Mouse (Mus musculus) CH12F3 (cell line): ENCODE results near the gene Sh3gl3.

Source experiments
- in situ Hi-C: fragments of 300-500 bp; cut with MboI; formaldehyde crosslinking; loops from 2 replicates; pipeline ENCODE4 v1.14.3; 2020; ENCODE audit warnings: low sequenced_read_pairs

Gene Sh3gl3

GRCm38 (mm10) chr7:82275529-82276204 lies 102.0 kb downstream of the Sh3gl3 start:
- in situ Hi-C loops = no loop called here

GRCm38 (mm10) chr7:82282011-82282410 lies 108.4 kb downstream of the Sh3gl3 start:
- in situ Hi-C loops = no loop called here

GRCm38 (mm10) chr7:82282464-82282863 lies 108.8 kb downstream of the Sh3gl3 start:
- in situ Hi-C loops = no loop called here

DNA sequence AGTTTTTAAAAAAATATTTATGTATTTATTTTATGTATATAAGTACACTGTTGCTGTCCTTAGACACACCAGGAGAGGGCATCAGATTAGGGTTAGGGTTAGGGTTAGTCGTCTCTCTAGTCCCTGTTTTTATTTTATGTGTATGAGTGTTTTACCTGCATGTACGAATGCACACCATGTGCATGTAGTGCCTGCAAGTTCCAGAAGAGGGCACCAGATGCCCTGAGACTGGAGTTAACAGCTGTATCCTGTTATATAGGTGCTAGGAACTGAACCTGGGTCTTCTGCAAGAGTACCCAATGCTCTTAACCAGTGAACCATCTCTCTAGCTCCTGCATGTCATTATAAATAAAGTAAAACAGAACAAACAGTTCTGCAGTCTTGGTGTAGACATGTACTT lies 113.6 kb downstream of the Sh3gl3 start:
- in situ Hi-C loops = no loop called here

DNA sequence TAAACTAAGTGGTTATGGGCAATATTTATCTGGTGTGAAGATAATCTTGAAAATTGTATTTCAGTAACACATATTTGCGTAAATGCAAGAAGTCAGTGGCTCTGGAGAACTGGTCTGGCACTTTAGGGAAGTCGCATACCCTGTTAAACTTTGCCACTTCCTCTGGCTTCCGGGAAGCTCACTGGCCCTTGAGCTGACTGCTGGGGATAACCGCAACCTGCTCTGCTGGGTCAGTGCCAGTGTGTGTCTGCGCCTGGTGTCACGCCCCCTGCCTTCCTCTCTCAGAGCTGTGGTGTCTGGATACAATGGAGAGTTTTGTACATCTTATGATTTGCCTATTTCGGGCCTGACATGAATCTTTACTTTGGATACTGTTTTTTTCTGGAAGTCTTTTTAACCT lies 119.8 kb downstream of the Sh3gl3 start:
- in situ Hi-C loops = no loop called here

GRCm38 (mm10) chr7:82294083-82294482 lies 120.4 kb downstream of the Sh3gl3 start:
- in situ Hi-C loops = no loop called here

DNA sequence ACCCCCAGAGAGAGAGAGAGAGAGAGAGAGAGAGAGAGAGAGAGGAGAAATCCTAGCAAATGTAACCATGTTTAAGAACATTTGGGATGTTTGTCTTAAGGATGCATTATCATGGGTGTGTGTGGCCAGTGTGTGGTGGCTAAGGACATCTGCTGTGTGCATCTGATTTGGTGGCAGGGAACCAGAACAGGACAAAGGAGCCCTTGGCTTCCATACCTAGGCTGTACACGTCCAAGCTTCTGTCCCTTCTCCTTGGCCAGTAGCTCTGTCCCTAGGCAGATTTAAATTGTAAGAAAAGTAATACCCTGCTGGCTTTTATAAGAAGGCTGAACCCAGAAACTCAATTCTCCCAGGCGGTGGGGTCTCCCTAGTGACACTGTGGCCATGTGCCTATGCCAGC lies 121.0 kb downstream of the Sh3gl3 start:
- in situ Hi-C loops = no loop called here

- in situ Hi-C loops = no loop called here
Measured at GRCm38 (mm10) chr7:82308398-82308797, 134.8 kb downstream of the Sh3gl3 start.

GRCm38 (mm10) chr7:82318515-82318914 lies 144.9 kb downstream of the Sh3gl3 start:
- in situ Hi-C loops = no loop called here

DNA sequence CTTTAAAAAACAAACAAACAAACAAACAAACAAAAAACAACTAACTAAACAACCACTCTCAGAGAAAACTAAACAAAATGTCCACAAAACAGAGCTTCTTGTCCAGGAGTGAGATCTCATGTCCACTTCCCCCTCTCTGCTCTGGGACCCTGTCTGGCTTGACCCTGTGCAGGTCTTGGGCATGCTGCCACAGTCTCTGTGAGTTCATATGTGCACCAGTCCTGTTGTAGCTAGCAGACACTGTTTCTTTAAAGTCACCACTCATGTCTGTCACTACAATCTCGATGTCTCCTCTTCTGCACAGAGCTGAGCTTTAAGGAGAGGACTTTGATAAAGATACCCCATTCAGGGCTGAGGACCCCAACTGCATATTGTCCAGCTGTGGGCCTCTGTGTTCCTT lies 153.0 kb downstream of the Sh3gl3 start:
- in situ Hi-C loops = no loop called here

- in situ Hi-C loops = no loop called here
Measured at GRCm38 (mm10) chr7:82327201-82327600, 153.6 kb downstream of the Sh3gl3 start.

DNA sequence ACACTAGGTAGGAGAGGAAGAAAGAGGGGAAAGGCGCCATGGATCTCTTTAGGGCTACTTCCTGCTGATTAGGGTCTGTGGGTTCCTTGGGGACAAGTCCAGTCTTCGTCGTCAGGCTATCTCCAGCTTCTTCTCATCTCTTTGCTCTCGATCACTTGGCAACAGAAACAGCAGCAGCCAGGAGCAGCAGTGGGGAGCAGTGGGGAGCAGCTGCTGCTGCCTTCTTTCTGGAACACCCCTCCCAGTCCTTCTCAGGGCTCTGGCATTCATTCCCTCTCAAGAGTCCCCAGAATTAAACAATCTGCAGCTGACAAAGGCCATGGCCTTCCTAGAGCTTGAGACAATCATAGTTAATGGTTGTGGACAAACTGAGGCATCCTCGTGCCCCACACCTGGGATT lies 154.2 kb downstream of the Sh3gl3 start:
- in situ Hi-C loops = no loop called here

- in situ Hi-C loops = no loop called here
Measured at GRCm38 (mm10) chr7:82329831-82330230, 156.2 kb downstream of the Sh3gl3 start.

DNA sequence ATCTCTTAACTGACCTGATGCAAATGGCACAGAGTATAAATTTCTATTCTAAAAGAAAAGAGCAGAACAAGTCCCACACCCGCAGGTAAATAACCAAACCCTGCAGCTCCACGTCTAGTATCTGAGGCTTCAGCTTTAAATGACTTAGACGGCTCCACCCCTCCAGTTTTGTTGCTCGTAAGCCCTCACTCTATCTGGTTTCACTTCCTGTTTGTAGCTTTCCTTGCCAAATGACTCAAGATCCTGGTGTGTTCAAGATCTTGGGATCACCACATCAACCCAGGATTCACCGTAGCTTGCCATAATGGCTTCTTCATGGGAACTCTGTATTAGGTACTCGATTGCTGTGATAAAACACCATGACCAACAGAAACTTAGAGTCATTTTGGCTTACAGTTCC lies 157.2 kb downstream of the Sh3gl3 start:
- in situ Hi-C loops = no loop called here

- in situ Hi-C loops = no loop called here
Measured at GRCm38 (mm10) chr7:82334000-82334399, 160.4 kb downstream of the Sh3gl3 start.

DNA sequence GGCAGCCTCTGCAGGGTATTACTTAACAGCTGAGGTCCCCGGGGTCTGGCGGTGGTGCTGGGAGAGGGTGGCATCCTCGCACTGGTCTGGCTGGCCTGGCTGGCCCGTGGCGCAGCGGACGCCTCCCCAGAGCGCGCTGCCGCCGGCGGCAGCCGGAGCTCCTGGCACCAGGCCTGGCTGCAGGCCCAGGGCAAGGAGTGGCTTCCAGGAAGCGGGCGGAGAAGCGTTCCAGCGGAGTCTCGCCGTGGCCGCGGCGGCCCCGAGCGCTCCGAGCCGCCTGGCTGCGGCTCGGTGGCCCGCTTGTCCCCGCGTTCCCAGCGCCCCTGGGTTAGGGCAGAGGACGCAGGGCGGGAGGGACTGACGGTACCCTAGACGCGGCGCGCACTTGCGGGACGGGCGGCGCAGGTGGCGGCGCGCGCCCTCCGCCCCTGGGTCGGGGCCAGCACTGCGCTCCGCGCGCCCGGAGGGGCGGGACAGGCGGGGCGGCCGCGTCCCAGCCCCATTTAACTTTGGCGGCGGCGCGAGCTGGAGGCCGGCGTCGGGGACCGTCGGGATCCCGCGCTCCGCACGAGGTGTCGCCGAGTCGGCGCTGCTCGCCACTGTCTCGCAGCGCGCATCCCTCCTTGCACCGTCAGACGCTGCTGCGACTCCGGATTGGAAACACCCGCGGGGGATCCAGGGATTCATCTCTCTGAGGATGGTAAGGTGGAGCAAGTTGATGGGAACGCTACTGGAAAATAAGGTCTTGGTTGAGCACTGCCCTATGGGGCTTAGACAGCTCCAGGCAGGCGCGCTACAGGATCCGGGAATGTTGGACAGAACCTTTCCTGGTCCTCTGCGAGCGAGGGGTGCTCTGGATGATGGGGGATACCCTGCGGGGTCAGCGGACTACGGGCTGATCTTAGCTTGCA lies 161.8 kb downstream of the Sh3gl3 start, which contains the start of gene Adamtsl3:
Adamtsl3 (plus strand) TSS at position 484 of the 911 bp plus-strand sequence.
- in situ Hi-C loops = no loop called here

DNA sequence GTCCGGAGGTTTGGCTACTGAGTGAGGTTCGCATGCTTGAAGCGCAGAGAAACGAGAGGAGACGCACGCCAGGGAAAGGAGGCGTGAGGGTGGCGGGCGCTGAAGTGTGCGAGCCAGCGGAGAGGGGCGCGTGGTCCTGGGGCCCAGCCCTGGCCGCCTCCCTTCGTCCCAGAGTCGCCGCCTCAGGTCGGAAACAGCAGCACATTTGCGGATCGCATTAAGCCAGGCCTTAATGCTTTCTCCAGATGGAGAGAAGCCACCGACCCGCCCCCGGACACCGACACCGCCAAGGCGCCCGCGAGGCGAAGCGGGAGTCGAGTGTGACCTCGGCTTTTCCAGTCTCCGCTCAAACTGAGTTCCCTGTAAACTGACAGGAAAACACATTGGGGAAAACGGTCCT lies 162.5 kb downstream of the Sh3gl3 start:
- in situ Hi-C loops = no loop called here

GRCm38 (mm10) chr7:82338121-82338520 lies 164.5 kb downstream of the Sh3gl3 start:
- in situ Hi-C loops = no loop called here

DNA sequence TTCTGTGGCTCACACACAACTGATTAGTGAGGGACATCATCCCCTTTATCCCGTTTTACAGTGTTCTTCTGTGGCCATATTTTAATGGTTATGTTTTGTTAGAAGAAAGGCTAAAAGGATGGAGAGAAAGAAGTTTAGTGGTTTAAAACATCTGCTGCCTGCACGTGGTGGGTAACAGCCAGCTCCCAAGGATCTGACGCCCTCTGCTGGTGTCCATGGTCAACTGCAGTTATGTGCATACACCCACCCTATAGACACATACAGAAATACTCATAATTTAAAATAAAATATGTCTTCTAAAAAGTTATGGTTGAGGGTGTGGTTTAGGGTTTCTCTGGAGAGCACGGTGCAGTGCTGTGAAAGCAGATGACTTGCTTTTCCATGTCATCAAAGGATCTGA lies 164.9 kb downstream of the Sh3gl3 start:
- in situ Hi-C loops = no loop called here

- in situ Hi-C loops = no loop called here
Measured at GRCm38 (mm10) chr7:82339214-82339613, 165.6 kb downstream of the Sh3gl3 start.

GRCm38 (mm10) chr7:82341476-82341875 lies 167.8 kb downstream of the Sh3gl3 start:
- in situ Hi-C loops = no loop called here

DNA sequence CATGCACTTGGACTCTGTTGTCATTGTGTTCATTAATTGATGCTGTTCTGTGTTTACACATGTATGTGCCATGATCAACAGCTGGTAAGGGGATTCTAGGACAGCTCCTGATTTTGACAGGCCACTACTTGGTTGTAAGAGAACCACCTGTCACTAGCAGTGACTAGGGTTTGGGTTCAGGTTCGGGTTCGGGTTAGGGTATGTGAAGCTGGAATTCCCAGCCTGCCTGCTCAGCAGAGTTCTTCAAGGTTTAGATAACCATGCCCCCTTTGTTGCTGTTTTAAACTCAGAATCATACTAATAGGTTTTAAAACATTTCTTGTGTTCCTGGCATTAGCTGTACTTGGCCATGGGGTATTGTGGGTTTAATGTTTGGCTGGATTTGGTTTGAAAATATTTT lies 173.1 kb downstream of the Sh3gl3 start:
- in situ Hi-C loops = no loop called here
